Mouse (Mus musculus) stomach, postnatal 0 days (tissue): ENCODE results near the gene Fars2. TPM values are rescaled to one million over a fixed set of nuclear protein-coding genes. Genes with fewer than 3 reads are reported as not detected.

Experiments
- ATAC-seq: fragments of 200-750 bp; cut with Nextera tagmentation; 2 replicates; pipeline ENCODE4 v1.8.0; 2017; ENCODE audit not compliant: low FRiP score, low TSS enrichment
- DNase-seq: peaks from one replicate; pipeline ENCODE4 v3.0.0-alpha.2; 2016; ENCODE audit warnings: low spot score
- H3K27ac ChIP-seq: fragments of 300-500 bp; sonication (generic); replicated peaks from 2 replicates; pipeline ENCODE4 v1.5.1; 2014; ENCODE audit warnings: mild to moderate bottlenecking, control low read depth
- H3K27me3 ChIP-seq: fragments of 300-500 bp; sonication (generic); 2 replicates; pipeline ENCODE4 v1.6.1; 2014; ENCODE audit warnings: low read length; ENCODE audit not compliant: control insufficient read depth, insufficient read depth
- H3K36me3 ChIP-seq: fragments of 300-500 bp; sonication (generic); 2 replicates; pipeline ENCODE4 v1.6.1; 2014; ENCODE audit warnings: low read length, mixed read lengths; ENCODE audit not compliant: control insufficient read depth, insufficient read depth
- H3K4me1 ChIP-seq: fragments of 300-500 bp; sonication (generic); replicated peaks from 2 replicates; pipeline ENCODE4 v1.6.1; 2014; ENCODE audit warnings: antibody characterized with exemption; ENCODE audit not compliant: control insufficient read depth, insufficient read depth
- H3K4me2 ChIP-seq: fragments of 300-500 bp; sonication (generic); replicated peaks from 2 replicates; pipeline ENCODE4 v1.6.1; 2014; ENCODE audit warnings: low read depth, mild to moderate bottlenecking, control low read depth, moderate library complexity
- H3K4me3 ChIP-seq: fragments of 300-500 bp; sonication (generic); 2 replicates; pipeline ENCODE4 v1.5.1; 2014; ENCODE audit warnings: low read depth, low read length, control low read depth
- H3K9ac ChIP-seq: fragments of 300-500 bp; sonication (generic); 2 replicates; pipeline ENCODE4 v1.6.1; 2014; ENCODE audit warnings: mild to moderate bottlenecking, low read length, control low read depth, mixed read lengths
- H3K9me3 ChIP-seq: fragments of 300-500 bp; sonication (generic); 2 replicates; pipeline ENCODE4 v1.6.1; 2016; ENCODE audit warnings: low read length; ENCODE audit not compliant: control insufficient read depth
- CTCF ChIP-seq: IDR thresholded peaks from 2 replicates; pipeline ENCODE4 v1.5.1; 2016; ENCODE audit warnings: antibody characterized with exemption, low read depth, mild to moderate bottlenecking, moderate library complexity
- EP300 ChIP-seq: optimal IDR thresholded peaks from 2 replicates; pipeline ENCODE3; 2016; ENCODE audit warnings: antibody characterized with exemption
- WGBS: fragments of 180-500 bp; shearing (Covaris S2); extraction: QIAGEN DNeasy Blood & Tissue Kit; methylation state at CpG from one replicate; pipeline ENCODE4 v1.1.7; 2014; 5-methylcytosine and 5-hydroxymethylcytosine counted together
- polyA plus RNA-seq: library from polyadenylated mRNA; unstranded; fragments of >200 nt; fragmentation: Nextera tagmentation; extraction: Ambion mirVana; gene quantifications from 2 replicates; pipeline ENCODE4 v1.2.1, GENCODE M21; 2015

Gene Fars2
- polyA plus RNA-seq, 1 experiment from 2014 or later = 31.7 TPM

DNA sequence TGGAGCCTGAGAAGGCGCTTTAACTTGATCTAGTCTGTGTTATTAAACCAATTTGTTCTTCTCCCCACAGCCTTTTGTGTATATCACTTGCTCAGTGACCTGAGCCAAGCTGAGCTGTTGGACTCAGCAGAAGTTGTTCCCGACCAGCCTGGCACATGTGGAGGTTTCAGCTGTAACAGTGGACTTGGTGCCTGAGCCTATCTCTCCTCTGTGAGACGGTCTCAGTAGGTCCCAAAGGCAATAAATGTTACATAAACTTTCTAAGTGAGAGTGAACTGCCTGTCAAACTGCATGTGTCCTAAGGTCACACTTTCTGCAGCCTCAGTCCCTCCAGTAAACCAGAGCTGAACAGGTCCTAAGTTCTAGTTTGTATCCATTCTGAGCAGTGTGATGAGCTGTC is 185.6 kb downstream of the Fars2 start:
- peaks cover 3% of the 10 kb centered on the region; the same call in 1 of the 2 replicates for H3K4me1 ChIP-seq
- ATAC-seq (no peak), DNase-seq (no peak)
- H3K36me3 ChIP-seq = no peaks in the 10 kb centered on the region
- H3K9me3 ChIP-seq = no peaks in the 10 kb centered on the region
- 66% methylated on average over 3 of the region's 3 CpGs for WGBS
- no peak overlapping the region for H3K9ac ChIP-seq
- H3K27me3 ChIP-seq = no peaks in the 10 kb centered on the region
- H3K4me3 ChIP-seq = no peak overlapping the region
- H3K4me2 ChIP-seq = no peak overlapping the region
- TF ChIP-seq CTCF (no peak), EP300 (no peak)
- H3K27ac ChIP-seq = no peak overlapping the region

DNA sequence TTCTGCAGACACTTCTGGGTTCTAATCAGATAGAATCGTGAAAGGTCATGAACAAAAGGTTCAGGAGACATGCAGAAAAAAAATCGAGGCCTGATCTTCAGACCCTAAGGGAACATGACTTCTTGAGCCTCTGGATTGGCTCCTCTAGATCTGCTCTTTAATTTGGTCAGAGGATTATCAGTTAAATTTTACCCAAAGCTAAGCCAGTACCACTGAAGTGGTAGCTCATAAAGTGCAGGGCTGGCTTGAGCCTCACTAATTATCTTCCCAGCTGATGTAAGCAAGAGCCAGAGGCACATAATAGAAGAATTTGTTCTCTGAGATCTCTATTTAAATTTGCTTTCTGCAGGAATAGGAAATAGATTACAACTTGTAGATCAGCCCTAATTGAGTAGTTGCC is 188.1 kb downstream of the Fars2 start:
- no peaks in the 10 kb centered on the region for H3K9me3 ChIP-seq
- DNase-seq (no peak), ATAC-seq (no peak)
- no peak overlapping the region for H3K27ac ChIP-seq
- no peaks in the 10 kb centered on the region for H3K27me3 ChIP-seq
- H3K4me2 ChIP-seq = no peak overlapping the region
- H3K4me3 ChIP-seq = no peak overlapping the region
- no peak overlapping the region for H3K9ac ChIP-seq
- TF ChIP-seq EP300 = no peak
- TF ChIP-seq CTCF = no peak
- no peaks in the 10 kb centered on the region for H3K36me3 ChIP-seq
- no peaks in the 10 kb centered on the region for H3K4me1 ChIP-seq
- WGBS = 71% methylated on average over 2 of the region's 2 CpGs

DNA sequence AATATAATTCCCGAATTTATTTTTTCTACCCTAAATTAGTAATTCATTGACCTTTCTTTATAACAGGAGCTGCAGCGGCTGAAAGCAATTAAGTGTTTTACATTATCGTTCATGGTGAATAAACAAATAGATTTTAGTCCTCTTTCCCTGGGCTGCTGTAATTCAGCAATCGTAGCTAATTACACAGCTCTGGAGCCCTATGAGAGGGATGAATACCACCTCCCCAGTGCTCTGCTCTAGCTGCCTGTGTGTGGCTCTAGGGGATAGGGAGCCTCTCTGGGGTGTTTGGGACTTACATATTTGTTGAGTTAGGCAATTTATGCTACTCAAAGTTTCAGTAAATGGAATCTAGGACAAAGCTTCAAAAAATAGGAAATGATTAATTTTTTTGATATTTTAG is 190.2 kb downstream of the Fars2 start:
- ATAC-seq (no peak), DNase-seq (no peak)
- Histone ChIP-seq H3K27ac (no peak overlapping the region), H3K4me1 (no peaks in the 10 kb centered on the region), H3K9ac (no peak overlapping the region), H3K27me3 (no peaks in the 10 kb centered on the region), H3K4me3 (no peak overlapping the region), H3K36me3 (no peaks in the 10 kb centered on the region), H3K9me3 (no peaks in the 10 kb centered on the region), H3K4me2 (no peak overlapping the region)
- 77% methylated on average over 4 of the region's 4 CpGs for WGBS
- TF ChIP-seq CTCF (no peak), EP300 (no peak)

DNA sequence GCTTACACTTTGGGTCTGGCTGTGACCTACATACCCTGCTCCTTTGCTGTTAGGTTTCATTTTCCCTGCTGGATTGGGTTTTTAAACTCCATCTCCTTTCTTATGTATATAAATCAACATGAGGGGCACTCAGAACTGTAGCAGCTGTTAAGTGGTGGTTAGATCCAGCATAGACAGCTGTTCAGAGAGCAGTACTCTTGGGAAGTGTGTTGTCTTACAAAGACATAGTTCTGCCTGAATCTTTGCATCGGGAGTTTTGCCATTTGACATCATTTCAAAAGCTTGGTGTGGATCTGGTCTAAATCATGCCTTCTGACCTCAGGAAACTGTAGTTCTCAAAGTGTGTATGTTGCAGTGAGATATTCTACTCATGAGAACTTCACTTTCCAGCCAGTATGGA is 191.9 kb downstream of the Fars2 start:
- Histone ChIP-seq H3K27ac (no peak overlapping the region), H3K4me3 (no peak overlapping the region), H3K9ac (no peak overlapping the region), H3K27me3 (no peaks in the 10 kb centered on the region), H3K9me3 (no peaks in the 10 kb centered on the region), H3K36me3 (no peaks in the 10 kb centered on the region), H3K4me1 (no peaks in the 10 kb centered on the region), H3K4me2 (no peak overlapping the region)
- no peak for TF ChIP-seq EP300
- TF ChIP-seq CTCF = no peak
- DNase-seq = no peak
- ATAC-seq = no peak
- 34% methylated on average over 1 of the region's 1 CpGs for WGBS

DNA sequence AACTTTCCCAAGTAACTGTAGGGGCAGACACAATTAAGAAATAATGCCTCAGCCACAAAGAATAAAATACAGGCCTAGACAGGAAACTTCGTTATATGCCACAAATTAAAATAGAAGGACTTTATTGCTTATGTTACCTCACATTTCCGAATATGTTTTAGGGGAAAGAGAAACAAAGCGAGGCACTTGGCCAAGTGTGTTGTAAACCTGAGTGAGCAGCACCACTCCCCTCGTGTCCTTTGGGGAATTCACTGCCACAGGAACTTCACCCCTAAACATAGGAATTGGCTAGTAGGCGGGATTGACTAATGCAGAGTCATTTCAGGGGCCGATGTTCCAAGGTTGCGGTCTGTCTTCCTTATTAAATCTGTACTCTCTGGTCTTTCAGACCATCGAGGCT is 197.0 kb downstream of the Fars2 start:
- DNase-seq (no peak), ATAC-seq (no peak)
- 68% methylated on average over 8 of the region's 8 CpGs for WGBS

DNA sequence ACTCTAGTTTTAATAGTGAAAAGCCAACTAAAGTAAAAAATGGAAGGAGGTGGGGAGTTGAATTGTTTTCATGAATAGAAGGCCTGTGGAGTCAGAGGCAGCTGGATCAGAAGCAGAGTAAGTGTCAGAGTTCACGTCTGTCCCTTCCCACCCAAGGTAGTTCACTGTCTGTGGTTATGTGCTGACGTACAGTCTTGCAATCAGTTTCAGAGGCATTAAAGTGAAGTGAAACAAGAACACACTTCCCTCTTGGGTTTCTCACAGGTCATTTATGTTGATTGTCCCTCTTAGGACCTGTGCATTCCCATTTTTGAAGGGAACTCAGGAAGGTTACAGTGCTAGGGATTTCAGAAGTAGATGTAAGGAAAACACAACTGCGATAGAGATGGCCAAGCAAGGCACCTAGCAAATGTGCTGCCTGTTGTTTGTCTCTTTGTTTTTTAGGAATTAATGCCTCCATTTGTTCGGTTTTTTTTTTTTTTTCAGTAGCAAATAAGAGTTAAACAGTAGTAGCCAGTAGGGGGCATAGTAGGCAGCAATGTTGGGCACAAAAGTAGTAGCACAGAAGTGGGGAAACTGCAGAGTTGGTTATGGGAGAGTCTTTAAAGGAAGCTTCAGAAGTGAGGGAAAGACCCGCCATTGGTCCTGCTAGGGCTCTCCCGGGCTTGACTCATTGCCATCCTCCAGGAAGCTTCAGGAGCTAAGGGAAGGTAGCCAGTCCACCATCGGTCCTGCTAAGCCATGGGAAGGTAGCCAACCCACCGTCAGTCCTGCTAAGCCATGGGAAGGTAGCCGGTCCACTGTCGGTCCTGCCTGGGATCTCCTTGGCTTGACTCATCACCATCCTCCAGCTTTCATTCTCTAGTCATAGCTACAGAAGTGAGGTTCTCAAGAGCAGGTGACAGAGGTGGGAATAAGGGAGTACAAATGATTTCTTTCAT is 197.9 kb downstream of the Fars2 start:
- Histone ChIP-seq H3K27ac (no peak overlapping the region), H3K4me1 (no peaks in the 10 kb centered on the region), H3K4me3 (no peak overlapping the region), H3K9ac (no peak overlapping the region), H3K36me3 (no peaks in the 10 kb centered on the region), H3K4me2 (no peak overlapping the region), H3K9me3 (no peaks in the 10 kb centered on the region), H3K27me3 (no peaks in the 10 kb centered on the region)
- WGBS = 90% methylated on average over 10 of the region's 10 CpGs
- no peak for ATAC-seq
- DNase-seq = no peak
- no peak for TF ChIP-seq EP300
- peak; percentile 23; the same call in 1 of the 2 replicates for TF ChIP-seq CTCF

More for the DNA sequence above, 197.0 kb downstream of the Fars2 start:
- Histone ChIP-seq H3K9me3 (no peaks in the 10 kb centered on the region), H3K4me2 (no peak overlapping the region), H3K36me3 (no peaks in the 10 kb centered on the region), H3K4me1 (no peaks in the 10 kb centered on the region), H3K9ac (no peak overlapping the region), H3K27ac (no peak overlapping the region), H3K27me3 (no peaks in the 10 kb centered on the region), H3K4me3 (no peak overlapping the region)
- no peak for TF ChIP-seq CTCF
- no peak for TF ChIP-seq EP300
